Mouse (Mus musculus): ENCODE measurements around the gene Kif21b. TPM values are rescaled to one million over a fixed set of nuclear protein-coding genes. Genes with fewer than 3 reads are reported as not detected.

Gene Kif21b
- polyA plus RNA-seq, 1 experiment from 2014 or later = 0.74 TPM

- ATAC-seq (replicated peaks; ENCODE audit: low FRiP score, low read depth) = 0 out of 2 replicates have a peak, but pooled peaks have one; percentile 8
These were observed 44.0 kb downstream of the Kif21b start for GRCm38 (mm10) chr1:136175183-136175582.

GRCm38 (mm10) chr1:136177085-136177484 lies 45.9 kb downstream of the Kif21b start:
- Histone ChIP-seq H3K4me2 (ENCODE audit: low read length) (no peak overlapping the region), H3K9ac (ENCODE audit: low read depth, low read length) (no peak overlapping the region), H3K27ac (no peak overlapping the region), H3K4me3 (replicated peaks; ENCODE audit: low read depth, low read length) (no peak overlapping the region), H3K27me3 (ENCODE audit: insufficient read depth, low read length) (no peaks in the 10 kb centered on the region), H3K36me3 (ENCODE audit: insufficient read depth, low read length) (no peaks in the 10 kb centered on the region), H3K4me1 (replicated peaks; ENCODE audit: insufficient read depth, low read length) (peaks cover 12% of the 10 kb centered on the region; the same call in 1 of the 2 replicates), H3K9me3 (replicated peaks; ENCODE audit: low read length) (no peaks in the 10 kb centered on the region)
- 65% methylated on average over 2 of the region's 2 CpGs for whole genome bisulfite sequencing
- DNase-seq (ENCODE audit: low spot score) (no peak), ATAC-seq (replicated peaks; ENCODE audit: low FRiP score, low read depth) (no peak)
- TF ChIP-seq CTCF (IDR thresholded peaks at IDR 0.05; ENCODE audit: low read depth) = no peak

More at GRCm38 (mm10) chr1:136175183-136175582, 44.0 kb downstream of the Kif21b start:
- peaks cover 12% of the 10 kb centered on the region; the same call in 1 of the 2 replicates for H3K4me1 ChIP-seq (replicated peaks; ENCODE audit: insufficient read depth, low read length)
- no peak overlapping the region for H3K9ac ChIP-seq (ENCODE audit: low read depth, low read length)
- peak; percentile 62 for DNase-seq (ENCODE audit: low spot score)
- no peak overlapping the region for H3K27ac ChIP-seq
- H3K4me2 ChIP-seq (ENCODE audit: low read length) = no peak overlapping the region
- peak; percentile 77 for TF ChIP-seq CTCF (IDR thresholded peaks at IDR 0.05; ENCODE audit: low read depth)
- no peaks in the 10 kb centered on the region for H3K27me3 ChIP-seq (ENCODE audit: insufficient read depth, low read length)
- H3K9me3 ChIP-seq (replicated peaks; ENCODE audit: low read length) = no peaks in the 10 kb centered on the region
- 52% methylated on average over 6 of the region's 6 CpGs for WGBS
- H3K36me3 ChIP-seq (ENCODE audit: insufficient read depth, low read length) = no peaks in the 10 kb centered on the region
- no peak overlapping the region for H3K4me3 ChIP-seq (replicated peaks; ENCODE audit: low read depth, low read length)

GRCm38 (mm10) chr1:136178741-136179140 lies 47.6 kb downstream of the Kif21b start:
- H3K9ac ChIP-seq (ENCODE audit: low read depth, low read length) = no peak overlapping the region
- H3K9me3 ChIP-seq (replicated peaks; ENCODE audit: low read length) = no peaks in the 10 kb centered on the region
- no peaks in the 10 kb centered on the region for H3K27me3 ChIP-seq (ENCODE audit: insufficient read depth, low read length)
- DNase-seq (ENCODE audit: low spot score) (no peak), ATAC-seq (replicated peaks; ENCODE audit: low FRiP score, low read depth) (no peak)
- H3K36me3 ChIP-seq (ENCODE audit: insufficient read depth, low read length) = no peaks in the 10 kb centered on the region
- no peak overlapping the region for H3K4me2 ChIP-seq (ENCODE audit: low read length)
- H3K4me3 ChIP-seq (replicated peaks; ENCODE audit: low read depth, low read length) = no peak overlapping the region
- WGBS = 53% methylated on average over 6 of the region's 6 CpGs
- no peak for TF ChIP-seq CTCF (IDR thresholded peaks at IDR 0.05; ENCODE audit: low read depth)
- H3K4me1 ChIP-seq (replicated peaks; ENCODE audit: insufficient read depth, low read length) = peaks cover 8% of the 10 kb centered on the region; the same call in 1 of the 2 replicates
- H3K27ac ChIP-seq = no peak overlapping the region

GRCm38 (mm10) chr1:136179511-136180001 lies 48.4 kb downstream of the Kif21b start:
- Histone ChIP-seq H3K4me3 (replicated peaks; ENCODE audit: low read depth, low read length) (no peak overlapping the region), H3K27ac (no peak overlapping the region), H3K27me3 (ENCODE audit: insufficient read depth, low read length) (no peaks in the 10 kb centered on the region), H3K9me3 (replicated peaks; ENCODE audit: low read length) (no peaks in the 10 kb centered on the region), H3K36me3 (ENCODE audit: insufficient read depth, low read length) (no peaks in the 10 kb centered on the region), H3K4me2 (ENCODE audit: low read length) (no peak overlapping the region), H3K9ac (ENCODE audit: low read depth, low read length) (no peak overlapping the region), H3K4me1 (replicated peaks; ENCODE audit: insufficient read depth, low read length) (no peaks in the 10 kb centered on the region; the same call in 1 of the 2 replicates)
- DNase-seq (ENCODE audit: low spot score) (no peak), ATAC-seq (replicated peaks; ENCODE audit: low FRiP score, low read depth) (no peak)
- no peak for TF ChIP-seq CTCF (IDR thresholded peaks at IDR 0.05; ENCODE audit: low read depth)
- WGBS = 82% methylated on average over 2 of the region's 2 CpGs

- no peak for ATAC-seq (replicated peaks; ENCODE audit: low FRiP score, low read depth)
- DNase-seq (ENCODE audit: low spot score) = no peak
- H3K4me3 ChIP-seq (replicated peaks; ENCODE audit: low read depth, low read length) = no peak overlapping the region
- no peak for TF ChIP-seq CTCF (IDR thresholded peaks at IDR 0.05; ENCODE audit: low read depth)
- H3K36me3 ChIP-seq (ENCODE audit: insufficient read depth, low read length) = no peaks in the 10 kb centered on the region
- no peak overlapping the region for H3K4me2 ChIP-seq (ENCODE audit: low read length)
- H3K9ac ChIP-seq (ENCODE audit: low read depth, low read length) = no peak overlapping the region
- WGBS = 89% methylated on average over 5 of the region's 5 CpGs
- no peaks in the 10 kb centered on the region for H3K27me3 ChIP-seq (ENCODE audit: insufficient read depth, low read length)
- no peaks in the 10 kb centered on the region for H3K4me1 ChIP-seq (replicated peaks; ENCODE audit: insufficient read depth, low read length)
- no peaks in the 10 kb centered on the region for H3K9me3 ChIP-seq (replicated peaks; ENCODE audit: low read length)
- H3K27ac ChIP-seq = no peak overlapping the region
These were observed 58.8 kb downstream of the Kif21b start for GRCm38 (mm10) chr1:136190033-136190432.

- no peak within 1 kb of the TSS for H3K9ac ChIP-seq (ENCODE audit: low read depth, low read length)
- no peak within 1 kb of the TSS for H3K27ac ChIP-seq
- H3K27me3 ChIP-seq (ENCODE audit: insufficient read depth, low read length) = no peaks in the 10 kb centered on the region
- no peak within 1 kb of the TSS for H3K4me3 ChIP-seq (replicated peaks; ENCODE audit: low read depth, low read length)
- H3K4me2 ChIP-seq (ENCODE audit: low read length) = no peak within 1 kb of the TSS
- WGBS = 57% methylated on average over 3 of the region's 3 CpGs
- peak; percentile 72 for TF ChIP-seq CTCF (IDR thresholded peaks at IDR 0.05; ENCODE audit: low read depth)
- DNase-seq (ENCODE audit: low spot score) = peak; percentile 69
- H3K9me3 ChIP-seq (replicated peaks; ENCODE audit: low read length) = no peaks in the 10 kb centered on the region
- peaks cover 5% of the 10 kb centered on the region; the same call in 1 of the 2 replicates for H3K36me3 ChIP-seq (ENCODE audit: insufficient read depth, low read length)
- H3K4me1 ChIP-seq (replicated peaks; ENCODE audit: insufficient read depth, low read length) = no peaks in the 10 kb centered on the region
- peak; percentile 47 for ATAC-seq (replicated peaks; ENCODE audit: low FRiP score, low read depth)
These were observed 81.6 kb downstream of the Kif21b start, which contains the start of gene Mroh3 for GRCm38 (mm10) chr1:136212803-136213202. Mroh3 (minus strand) TSS chr1:136212828.

All from kidney, postnatal 0 days (tissue).